Mouse (Mus musculus): Measurements from ENCODE around the gene Osbpl9.

DNA sequence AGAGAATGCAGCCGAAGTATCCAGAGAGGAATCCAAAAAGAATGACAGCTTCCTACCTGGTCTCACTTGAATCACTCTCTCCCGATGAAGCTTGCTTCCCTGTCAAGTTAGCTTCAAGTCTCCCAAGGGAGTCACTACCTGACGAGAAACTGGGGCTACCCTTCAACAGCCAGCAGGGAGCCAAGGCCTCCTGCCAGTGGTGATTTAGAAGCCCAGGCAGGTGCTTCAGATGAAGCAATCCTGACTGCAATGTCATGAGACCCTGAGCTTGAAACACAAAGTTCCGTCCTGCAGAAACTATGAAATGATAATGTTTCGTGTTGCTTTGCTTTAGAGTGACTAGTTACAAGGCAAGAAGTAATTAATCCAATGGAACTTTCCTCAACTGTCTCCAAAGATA, 8.2 kb downstream of the Osbpl9 start:
- no peak for TF ChIP-seq CTCF (conservative IDR thresholded peaks at IDR 0.05 in 1 of 2, IDR thresholded peaks at IDR 0.05 in 1 of 2; ENCODE audit: low read depth in 2 of 2, low read length in 2 of 2)
- TF ChIP-seq E2F4 (IDR thresholded peaks at IDR 0.05; ENCODE audit: insufficient replicate concordance, low read depth, low read length), result no peak
- TF ChIP-seq JUN (IDR thresholded peaks at IDR 0.05; ENCODE audit: insufficient read depth, low read depth, low read length), result no peak

Data from CH12.LX (cell line).